Mouse (Mus musculus) embryo, embryonic 11.5 days (tissue): ENCODE measurements at regions not wholly inside any gene's neighbourhood (a gene's known extent, or its start where the extent isn't known, plus 50 kb on each side); places are given as distances from the start of the nearest gene placed in this dataset.

Experiments used
- DNase-seq: peaks from one replicate; pipeline ENCODE4 v3.0.0-alpha.2; 2012; ENCODE audit warnings: low read depth, low spot score

GRCm38 (mm10) chr13:34576392-34576791, 76.9 kb downstream of the Pxdc1 start:
- DNase-seq: no peak

GRCm38 (mm10) chr13:34575997-34576314, 77.3 kb downstream of the Pxdc1 start:
- peak; percentile 4 for DNase-seq

GRCm38 (mm10) chr13:34575179-34575996, 77.9 kb downstream of the Pxdc1 start:
- DNase-seq: no peak

GRCm38 (mm10) chr13:34569312-34569711, 84.0 kb downstream of the Pxdc1 start:
- no peak for DNase-seq

GRCm38 (mm10) chr13:34566687-34567086, 86.6 kb downstream of the Pxdc1 start:
- no peak for DNase-seq

GRCm38 (mm10) chr13:34550130-34550884, 103.0 kb downstream of the Pxdc1 start:
- DNase-seq: no peak

GRCm38 (mm10) chr13:34540646-34541045, 112.6 kb downstream of the Pxdc1 start:
- no peak for DNase-seq

- peak; percentile 1 for DNase-seq
Measured at GRCm38 (mm10) chr13:34533896-34534295, 119.4 kb downstream of the Pxdc1 start.

- no peak for DNase-seq
Measured at GRCm38 (mm10) chr13:34511332-34511731, 142.0 kb downstream of the Pxdc1 start.

GRCm38 (mm10) chr13:34507224-34507623, 146.1 kb downstream of the Pxdc1 start:
- DNase-seq: no peak

GRCm38 (mm10) chr13:34505861-34506260, 147.4 kb downstream of the Pxdc1 start:
- DNase-seq: no peak

- DNase-seq: no peak
Measured at GRCm38 (mm10) chr13:34504879-34505278, 148.4 kb downstream of the Pxdc1 start.

- DNase-seq: no peak
Measured at GRCm38 (mm10) chr13:34498910-34499309, 153.9 kb upstream of the Slc22a23 start.

GRCm38 (mm10) chr13:34497667-34498066, 152.7 kb upstream of the Slc22a23 start:
- no peak for DNase-seq

- no peak for DNase-seq
Measured at GRCm38 (mm10) chr13:34484831-34485230, 139.8 kb upstream of the Slc22a23 start.

- no peak for DNase-seq
Measured at GRCm38 (mm10) chr13:34481461-34481860, 136.5 kb upstream of the Slc22a23 start.

GRCm38 (mm10) chr13:34470410-34470809, 125.4 kb upstream of the Slc22a23 start:
- DNase-seq: no peak

GRCm38 (mm10) chr13:34469568-34469967, 124.6 kb upstream of the Slc22a23 start:
- DNase-seq: no peak

- DNase-seq: no peak
Measured at GRCm38 (mm10) chr13:34468132-34468748, 123.3 kb upstream of the Slc22a23 start.

GRCm38 (mm10) chr13:34465862-34466430, 121.0 kb upstream of the Slc22a23 start:
- DNase-seq: peak; percentile 42

GRCm38 (mm10) chr13:34465456-34465855, 120.5 kb upstream of the Slc22a23 start:
- no peak for DNase-seq

- DNase-seq: no peak
Measured at GRCm38 (mm10) chr13:34464221-34464620, 119.2 kb upstream of the Slc22a23 start.
